Mouse (Mus musculus) layer of hippocampus, postnatal 25 days (tissue): Measurements from ENCODE around the gene Rcor1. TPM values are rescaled to one million over a fixed set of nuclear protein-coding genes. Genes with fewer than 3 reads are reported as not detected.

ENCODE experiments used
- DNase-seq, 2 experiments: peaks; one replicate each; pipeline ENCODE4 v3.0.0; 2022; ENCODE audit warnings: mixed read lengths in 2 of 2, low spot score in 1 of 2; ENCODE audit errors: extremely low spot score in 1 of 2
- total RNA-seq, 2 experiments: library from RNA; stranded (reverse); gene quantifications; 2 replicates each; pipeline ENCODE4 v1.2.3; 2021

The Rcor1 gene
- total RNA-seq, 2 experiments from 2014 or later = 16.8 to 17.9 TPM

GRCm38 (mm10) chr12:111120976-111121645 is 82.0 kb downstream of the Rcor1 start:
- no peak for DNase-seq

GRCm38 (mm10) chr12:111122332-111122852 is 83.2 kb downstream of the Rcor1 start:
- DNase-seq = no peak

- no peak for DNase-seq
Measured at GRCm38 (mm10) chr12:111124601-111125260, 85.6 kb downstream of the Rcor1 start.

- no peak for DNase-seq
Measured at GRCm38 (mm10) chr12:111125666-111126065, 86.5 kb downstream of the Rcor1 start.

DNA sequence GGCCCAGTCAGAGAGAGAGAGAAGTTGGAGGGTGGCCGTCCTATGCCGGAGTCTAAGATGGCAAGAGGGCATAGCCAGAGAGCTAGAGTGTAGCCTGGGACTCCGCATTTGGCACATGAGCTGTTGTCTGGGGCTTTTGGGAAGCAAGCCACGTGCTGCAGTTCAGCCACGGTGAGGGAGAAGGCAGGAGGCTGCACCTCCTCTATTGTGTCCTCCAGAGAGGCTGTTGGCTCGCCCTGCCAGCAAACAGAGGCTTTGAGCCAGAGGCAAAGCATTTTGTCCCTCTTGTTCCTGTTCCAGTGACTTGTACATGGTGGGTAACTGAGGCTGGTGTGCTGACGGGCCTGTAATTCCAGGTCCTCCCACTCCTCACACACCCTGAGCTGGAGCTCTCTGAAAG is 95.0 kb downstream of the Rcor1 start:
- peak in 1 of 2 experiments; percentile 17 for DNase-seq

- DNase-seq = peak; percentile 22 to 40
Measured at GRCm38 (mm10) chr12:111134791-111135733, 95.9 kb downstream of the Rcor1 start.

DNA sequence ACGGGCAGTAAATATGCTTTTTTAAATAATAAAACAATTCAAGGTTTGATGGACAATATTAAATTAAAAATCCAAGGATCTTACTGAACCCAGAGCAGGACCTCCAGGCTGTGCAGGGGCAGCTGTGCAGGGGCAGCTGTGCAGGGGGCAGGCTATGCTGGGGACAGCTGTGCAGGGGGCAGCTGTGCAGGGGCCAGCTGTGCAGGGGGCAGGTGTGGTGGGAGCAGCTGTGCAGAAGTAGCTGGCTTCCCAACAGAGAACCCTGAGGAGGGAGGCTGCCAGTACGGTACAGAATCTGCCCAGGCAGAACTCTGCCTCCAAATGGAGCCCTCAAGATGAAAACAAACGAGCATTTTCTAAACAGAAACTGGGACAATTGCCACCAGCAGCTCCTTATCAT is 96.8 kb downstream of the Rcor1 start:
- no peak for DNase-seq

DNA sequence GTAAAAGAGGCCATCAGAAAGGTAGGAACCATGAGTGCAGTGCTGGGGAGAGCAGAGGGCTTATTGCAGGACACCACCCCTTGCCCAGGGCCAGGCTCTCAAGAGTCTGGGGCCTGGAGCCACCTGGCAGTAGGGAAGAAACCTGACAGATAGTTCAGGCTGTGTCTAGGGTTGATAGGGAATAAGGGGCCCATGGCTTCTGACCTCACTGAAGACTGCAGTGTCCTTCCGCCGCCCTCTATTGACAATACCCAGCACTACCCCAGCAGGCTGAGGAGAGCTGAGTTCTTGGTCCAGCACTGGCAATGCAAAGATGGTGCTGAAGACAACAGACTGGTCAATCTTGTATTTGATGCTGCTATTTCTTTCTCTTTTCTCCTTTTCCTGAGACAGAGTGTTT is 97.9 kb downstream of the Rcor1 start:
- DNase-seq = no peak

DNA sequence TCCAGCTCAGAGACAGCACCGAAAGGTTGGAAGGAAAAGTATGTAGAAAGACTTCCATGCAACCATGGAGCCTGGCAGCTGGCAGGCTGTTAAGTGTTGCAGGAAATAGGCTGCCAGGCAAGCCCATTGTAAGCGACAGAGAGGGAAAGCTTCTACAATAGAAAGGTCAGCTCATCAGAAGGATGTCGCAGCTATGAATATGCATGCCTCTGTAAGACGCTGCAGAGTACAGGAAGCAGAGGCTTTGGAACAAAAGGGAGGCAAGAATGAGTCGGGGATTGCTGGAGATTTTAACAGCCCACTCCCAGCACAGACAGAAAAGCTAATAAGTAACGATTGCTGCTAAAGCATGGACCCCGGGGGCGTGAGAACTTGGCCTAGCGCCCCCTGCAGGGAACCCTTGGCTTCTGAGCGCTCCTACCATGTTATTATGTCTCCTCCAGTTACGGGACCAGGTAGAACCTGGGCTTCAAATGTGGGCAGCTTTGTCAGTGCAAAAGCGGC is 103.9 kb downstream of the Rcor1 start:
- no peak for DNase-seq

GRCm38 (mm10) chr12:111143509-111144063 is 104.4 kb downstream of the Rcor1 start:
- no peak for DNase-seq

DNA sequence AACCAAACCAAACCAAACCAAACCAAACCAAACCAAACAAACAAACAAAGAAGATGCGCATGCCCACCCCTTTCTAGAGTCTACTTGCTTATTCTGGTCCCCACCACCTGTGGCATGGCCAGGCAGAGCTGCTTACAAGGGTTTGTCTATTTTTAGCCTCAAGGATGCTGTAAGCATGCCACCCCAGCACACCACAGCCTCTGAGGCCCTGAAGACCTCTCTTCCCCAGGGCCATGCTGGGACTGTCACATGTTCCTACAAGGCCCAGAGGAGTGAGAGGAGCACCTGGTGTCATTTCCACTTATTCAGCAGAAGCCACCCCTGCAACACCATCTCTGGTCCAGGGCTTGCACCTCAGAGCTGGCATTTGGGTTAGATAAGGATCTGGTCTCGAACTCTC is 105.4 kb downstream of the Rcor1 start:
- no peak for DNase-seq

- DNase-seq = peak; percentile 53 to 62
Measured at GRCm38 (mm10) chr12:111145269-111145668, 106.1 kb downstream of the Rcor1 start.

DNA sequence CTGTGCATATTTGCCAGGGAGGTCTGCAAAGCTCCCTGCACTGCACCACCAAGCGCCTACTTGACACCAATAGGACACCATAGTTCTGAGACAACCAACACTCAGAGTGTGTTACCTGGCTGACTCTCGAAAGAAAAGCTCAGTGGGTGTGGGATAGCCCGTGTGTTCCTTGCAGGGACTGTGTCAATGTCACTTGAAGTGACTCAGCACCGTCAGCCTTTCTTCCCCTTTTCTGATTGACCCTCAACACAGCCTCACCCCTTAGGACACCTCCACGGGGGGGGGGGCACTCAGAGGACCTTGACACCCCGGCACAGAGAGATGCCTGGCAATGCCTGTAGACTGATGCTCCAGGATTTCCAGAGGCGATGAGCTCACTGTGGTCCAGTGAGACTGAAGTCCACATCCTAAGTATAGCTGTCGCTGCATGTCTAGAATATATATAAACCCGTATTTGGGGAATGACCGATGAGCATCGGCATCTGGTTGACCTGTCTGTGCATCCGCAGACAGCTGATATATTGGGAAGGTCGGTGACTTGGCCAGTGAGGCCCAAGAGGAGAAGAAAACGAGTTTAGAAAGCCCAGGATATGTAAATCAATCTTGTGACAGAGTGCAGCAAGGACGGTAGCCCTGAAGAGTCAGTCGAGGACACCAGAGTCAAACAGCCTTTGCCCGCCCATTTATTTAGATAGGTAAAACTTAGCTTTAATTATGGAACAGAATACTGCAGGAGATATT is 110.5 kb downstream of the Rcor1 start:
- no peak for DNase-seq

DNA sequence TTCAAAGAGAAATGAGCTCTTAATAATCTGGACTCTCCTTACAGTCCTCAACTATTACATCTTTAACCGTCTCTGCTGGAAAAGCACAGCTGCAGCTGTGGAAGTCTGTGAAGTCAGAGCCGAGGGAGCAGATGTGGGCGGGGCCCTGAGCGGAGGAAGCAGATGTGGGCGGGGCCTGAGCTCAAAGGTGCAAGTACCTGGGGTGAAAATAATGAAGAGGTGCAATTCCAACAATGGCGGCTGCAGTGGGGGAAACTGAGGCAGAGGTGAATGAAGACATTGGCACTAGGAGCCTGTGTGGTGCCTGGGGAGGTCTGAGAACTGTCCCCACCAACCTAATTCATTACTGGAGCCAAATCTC is 111.1 kb downstream of the Rcor1 start:
- DNase-seq = no peak

GRCm38 (mm10) chr12:111151422-111152156 is 112.4 kb downstream of the Rcor1 start:
- DNase-seq = no peak

GRCm38 (mm10) chr12:111152579-111152978 is 113.4 kb downstream of the Rcor1 start:
- no peak for DNase-seq

- no peak for DNase-seq
Measured at GRCm38 (mm10) chr12:111152981-111153710, 114.0 kb downstream of the Rcor1 start.

GRCm38 (mm10) chr12:111153946-111154345 is 114.8 kb downstream of the Rcor1 start:
- DNase-seq = no peak
